Mouse (Mus musculus) lung, postnatal 0 days (tissue): ENCODE measurements around the gene Osbpl3. TPM values are rescaled to one million over a fixed set of nuclear protein-coding genes. Genes with fewer than 3 reads are reported as not detected.

Source experiments
- ATAC-seq: fragments of 200-750 bp; cut with Nextera tagmentation; 2 replicates; pipeline ENCODE4 v1.8.0; 2017; ENCODE audit warnings: moderate library complexity
- DNase-seq: peaks from one replicate; pipeline ENCODE4 v3.0.0-alpha.2; 2016; ENCODE audit warnings: low spot score
- H3K27ac ChIP-seq: fragments of 300-500 bp; sonication (generic); 2 replicates; pipeline ENCODE4 v1.5.1; 2014; ENCODE audit warnings: antibody characterized with exemption, mild to moderate bottlenecking, low read length, mixed read lengths
- H3K27me3 ChIP-seq: fragments of 300-500 bp; sonication (generic); replicated peaks from 2 replicates; pipeline ENCODE4 v1.6.1; 2014; ENCODE audit warnings: low read length, mixed read lengths; ENCODE audit not compliant: insufficient read depth
- H3K36me3 ChIP-seq: fragments of 300-500 bp; sonication (generic); 2 replicates; pipeline ENCODE4 v1.6.1; 2014; ENCODE audit warnings: low read length, mixed read lengths; ENCODE audit not compliant: insufficient read depth
- H3K4me1 ChIP-seq: fragments of 300-500 bp; sonication (generic); 2 replicates; pipeline ENCODE4 v1.6.1; 2014; ENCODE audit warnings: antibody characterized with exemption, low read depth, low read length, mixed read lengths; ENCODE audit not compliant: insufficient read depth
- H3K4me2 ChIP-seq: fragments of 300-500 bp; sonication (generic); replicated peaks from 2 replicates; pipeline ENCODE4 v1.6.1; 2014; ENCODE audit warnings: low read depth, mild to moderate bottlenecking, low read length, moderate library complexity, mixed read lengths
- H3K4me3 ChIP-seq: fragments of 300-500 bp; sonication (generic); 2 replicates; pipeline ENCODE4 v1.5.1; 2014; ENCODE audit warnings: low read depth, low read length
- H3K9ac ChIP-seq: fragments of 300-500 bp; sonication (generic); replicated peaks from 2 replicates; pipeline ENCODE4 v1.6.1; 2014; ENCODE audit warnings: low read depth, mild to moderate bottlenecking
- H3K9me3 ChIP-seq: fragments of 300-500 bp; sonication (generic); 2 replicates; pipeline ENCODE4 v1.6.1; 2016; ENCODE audit warnings: low read length, mixed read lengths
- CTCF ChIP-seq: IDR thresholded peaks from 2 replicates; pipeline ENCODE4 v1.5.1; 2016; ENCODE audit warnings: antibody characterized with exemption, mild to moderate bottlenecking
- EP300 ChIP-seq: IDR thresholded peaks from 2 replicates; pipeline ENCODE4 v1.6.1; 2016; ENCODE audit warnings: antibody characterized with exemption, mild to moderate bottlenecking, control low read depth
- WGBS: fragments of 180-500 bp; shearing (Covaris S2); extraction: QIAGEN DNeasy Blood & Tissue Kit; methylation state at CpG from one replicate; pipeline ENCODE4 v1.1.7; 2014; 5-methylcytosine and 5-hydroxymethylcytosine counted together
- polyA plus RNA-seq: library from polyadenylated mRNA; unstranded; fragments of >200 nt; fragmentation: Nextera tagmentation; extraction: Ambion mirVana; gene quantifications from 2 replicates; pipeline ENCODE4 v1.2.1, GENCODE M21; 2015

The Osbpl3 gene
- polyA plus RNA-seq, 1 experiment from 2014 or later: 4.7 TPM

GRCm38 (mm10) chr6:50415431-50415830 lies 40.6 kb downstream of the Osbpl3 start:
- Histone ChIP-seq H3K36me3 (no peaks in the 10 kb centered on the region), H3K4me3 (no peak overlapping the region), H3K27me3 (no peaks in the 10 kb centered on the region), H3K4me2 (no peak overlapping the region), H3K9me3 (no peaks in the 10 kb centered on the region), H3K27ac (no peak overlapping the region), H3K4me1 (no peaks in the 10 kb centered on the region), H3K9ac (no peak overlapping the region)
- DNase-seq: no peak
- 84% methylated on average over 6 of the region's 6 CpGs for WGBS
- no peak for TF ChIP-seq EP300
- TF ChIP-seq CTCF: no peak
- no peak for ATAC-seq

- Histone ChIP-seq H3K36me3 (no peaks in the 10 kb centered on the region), H3K4me3 (no peak overlapping the region), H3K4me1 (no peaks in the 10 kb centered on the region), H3K4me2 (no peak overlapping the region), H3K27me3 (no peaks in the 10 kb centered on the region), H3K9ac (no peak overlapping the region), H3K9me3 (no peaks in the 10 kb centered on the region), H3K27ac (no peak overlapping the region)
- ATAC-seq: no peak
- 50% methylated on average over 6 of the region's 6 CpGs for WGBS
- TF ChIP-seq CTCF (no peak), EP300 (no peak)
- DNase-seq: no peak
Observed at GRCm38 (mm10) chr6:50414547-50414946, 41.5 kb downstream of the Osbpl3 start.

GRCm38 (mm10) chr6:50413381-50413780 lies 42.6 kb downstream of the Osbpl3 start:
- Histone ChIP-seq H3K27ac (no peak overlapping the region), H3K4me3 (no peak overlapping the region), H3K9ac (no peak overlapping the region), H3K36me3 (no peaks in the 10 kb centered on the region), H3K9me3 (no peaks in the 10 kb centered on the region), H3K4me1 (no peaks in the 10 kb centered on the region), H3K27me3 (no peaks in the 10 kb centered on the region), H3K4me2 (no peak overlapping the region)
- no peak for TF ChIP-seq EP300
- TF ChIP-seq CTCF: no peak
- ATAC-seq (no peak), DNase-seq (no peak)
- 68% methylated on average over 1 of the region's 1 CpGs for WGBS

DNA sequence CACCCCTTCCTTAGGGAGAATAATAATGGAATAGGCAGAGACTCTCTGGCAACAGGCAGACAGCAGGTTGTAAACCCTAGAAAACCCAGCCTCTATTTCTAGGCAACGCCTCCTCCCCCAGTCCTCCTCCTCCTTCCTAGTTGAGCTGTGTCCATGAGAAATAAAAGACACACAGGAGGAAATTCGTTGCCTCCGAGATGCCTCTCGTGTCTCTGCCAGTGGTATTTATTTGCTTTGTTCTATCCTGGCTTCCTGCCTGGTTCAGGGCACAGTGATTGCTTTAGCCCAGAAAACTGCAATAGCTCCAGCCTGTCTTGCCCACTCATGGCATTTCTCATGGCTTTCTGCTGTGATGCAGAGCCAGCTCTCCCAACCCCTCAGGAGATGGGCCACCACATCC lies 43.8 kb downstream of the Osbpl3 start:
- peak; percentile 11 for DNase-seq
- 20% methylated on average over 4 of the region's 4 CpGs for WGBS
- no peaks in the 10 kb centered on the region for H3K36me3 ChIP-seq
- no peak for ATAC-seq
- H3K27ac ChIP-seq: no peak overlapping the region
- TF ChIP-seq CTCF: no peak
- no peak for TF ChIP-seq EP300
- H3K9ac ChIP-seq: no peak overlapping the region
- no peaks in the 10 kb centered on the region for H3K9me3 ChIP-seq
- H3K4me2 ChIP-seq: no peak overlapping the region
- no peaks in the 10 kb centered on the region for H3K27me3 ChIP-seq
- H3K4me3 ChIP-seq: no peak overlapping the region
- no peaks in the 10 kb centered on the region for H3K4me1 ChIP-seq

GRCm38 (mm10) chr6:50404698-50405097 lies 51.3 kb downstream of the Osbpl3 start:
- no peak overlapping the region for H3K4me2 ChIP-seq
- DNase-seq (no peak), ATAC-seq (no peak)
- H3K9ac ChIP-seq: no peak overlapping the region
- 76% methylated on average over 11 of the region's 11 CpGs for WGBS
- no peaks in the 10 kb centered on the region for H3K4me1 ChIP-seq
- H3K9me3 ChIP-seq: no peaks in the 10 kb centered on the region
- no peaks in the 10 kb centered on the region for H3K36me3 ChIP-seq
- no peak overlapping the region for H3K4me3 ChIP-seq
- no peaks in the 10 kb centered on the region for H3K27me3 ChIP-seq
- TF ChIP-seq CTCF (no peak), EP300 (no peak)
- H3K27ac ChIP-seq: no peak overlapping the region

- H3K9me3 ChIP-seq: no peaks in the 10 kb centered on the region
- TF ChIP-seq CTCF (no peak), EP300 (no peak)
- H3K9ac ChIP-seq: no peak overlapping the region
- H3K4me1 ChIP-seq: no peaks in the 10 kb centered on the region
- H3K27me3 ChIP-seq: no peaks in the 10 kb centered on the region
- ATAC-seq (no peak), DNase-seq (no peak)
- H3K36me3 ChIP-seq: no peaks in the 10 kb centered on the region
- WGBS: 82% methylated on average over 4 of the region's 4 CpGs
- no peak overlapping the region for H3K4me2 ChIP-seq
- no peak overlapping the region for H3K27ac ChIP-seq
- no peak overlapping the region for H3K4me3 ChIP-seq
Observed at GRCm38 (mm10) chr6:50403524-50403923, 52.5 kb downstream of the Osbpl3 start.

- ATAC-seq (no peak), DNase-seq (no peak)
- Histone ChIP-seq H3K27ac (no peak overlapping the region), H3K4me1 (no peaks in the 10 kb centered on the region), H3K4me2 (no peak overlapping the region), H3K36me3 (no peaks in the 10 kb centered on the region), H3K4me3 (no peak overlapping the region), H3K9me3 (no peaks in the 10 kb centered on the region), H3K9ac (no peak overlapping the region), H3K27me3 (no peaks in the 10 kb centered on the region)
- WGBS: 80% methylated on average over 4 of the region's 4 CpGs
- no peak for TF ChIP-seq EP300
- TF ChIP-seq CTCF: no peak
Observed at GRCm38 (mm10) chr6:50402872-50403271, 53.1 kb downstream of the Osbpl3 start.
